Mouse (Mus musculus): ENCODE measurements around the gene Kcnab3.
A peak's percentile ranks its signal among the peaks of the same experiment; 100 is the strongest.

The Kcnab3 gene

GRCm38 (mm10) chr11:69331929-69332405 lies 5.9 kb downstream of the Kcnab3 start:
- DNase-seq (ENCODE audit: extremely low read depth, low read depth) = no peak

DNA sequence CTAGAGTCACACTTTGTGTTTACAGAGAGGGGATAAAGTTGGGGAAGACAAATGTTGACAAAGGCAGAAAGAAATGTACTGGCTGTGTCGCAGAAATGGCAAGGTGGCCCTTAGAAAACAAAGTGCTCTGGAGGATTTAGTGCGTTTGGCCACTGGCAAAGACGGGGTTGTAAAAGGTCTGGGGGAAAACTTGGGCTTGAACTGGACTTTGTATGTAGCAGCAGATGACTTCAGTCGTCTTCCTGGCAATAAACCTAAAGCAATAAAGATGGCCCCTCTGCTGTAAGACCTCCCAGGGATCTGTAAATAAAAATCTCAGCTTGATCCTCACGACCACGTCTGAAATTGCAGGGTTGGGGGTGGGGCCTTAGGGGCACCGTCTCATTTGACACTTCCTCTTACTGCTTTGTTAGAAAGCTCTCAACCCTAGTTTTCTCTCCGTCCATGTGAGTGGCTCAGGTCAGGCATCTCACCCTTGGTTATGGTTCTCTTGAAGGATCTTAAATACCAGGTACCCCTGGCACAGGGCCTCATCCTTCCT lies 6.7 kb downstream of the Kcnab3 start:
- no peak for DNase-seq (ENCODE audit: extremely low read depth, low read depth)

DNA sequence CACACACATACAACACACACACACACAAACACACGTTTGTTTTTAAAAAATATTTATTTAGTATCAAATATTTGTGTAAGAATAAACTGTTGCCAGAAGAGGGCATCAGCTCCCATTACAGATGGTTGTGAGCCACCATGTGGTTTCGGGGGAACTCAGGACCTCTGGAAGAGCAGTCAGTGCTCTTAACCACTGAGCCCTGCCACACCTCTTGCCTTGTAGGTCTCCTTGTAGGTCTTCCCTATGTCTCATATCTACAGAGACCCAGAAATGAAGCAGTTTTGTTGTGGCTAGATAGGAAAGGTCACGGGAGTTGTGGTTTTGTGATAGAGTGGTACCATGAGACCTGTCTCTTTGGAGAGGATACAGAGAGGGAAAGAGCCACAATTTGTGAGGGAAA lies 7.9 kb downstream of the Kcnab3 start:
- no peak for DNase-seq (ENCODE audit: extremely low read depth, low read depth)

- DNase-seq (ENCODE audit: extremely low read depth, low read depth) = no peak
Measured at GRCm38 (mm10) chr11:69334796-69335195, 8.7 kb downstream of the Kcnab3 start.

- no peak for DNase-seq (ENCODE audit: extremely low read depth, low read depth)
Measured at GRCm38 (mm10) chr11:69340161-69341131, 14.4 kb downstream of the Kcnab3 start, which contains the start of gene Rnf227. Gene Rnf227, plus strand, starts transcription at chr11:69340461.

- no peak for DNase-seq (ENCODE audit: extremely low read depth, low read depth)
Measured at GRCm38 (mm10) chr11:69346441-69346840, 20.4 kb downstream of the Kcnab3 start.

- DNase-seq (ENCODE audit: extremely low read depth, low read depth) = no peak
Measured at GRCm38 (mm10) chr11:69356544-69356943, 30.5 kb downstream of the Kcnab3 start.

GRCm38 (mm10) chr11:69357690-69358089 lies 31.6 kb downstream of the Kcnab3 start:
- no peak for DNase-seq (ENCODE audit: extremely low read depth, low read depth)

DNA sequence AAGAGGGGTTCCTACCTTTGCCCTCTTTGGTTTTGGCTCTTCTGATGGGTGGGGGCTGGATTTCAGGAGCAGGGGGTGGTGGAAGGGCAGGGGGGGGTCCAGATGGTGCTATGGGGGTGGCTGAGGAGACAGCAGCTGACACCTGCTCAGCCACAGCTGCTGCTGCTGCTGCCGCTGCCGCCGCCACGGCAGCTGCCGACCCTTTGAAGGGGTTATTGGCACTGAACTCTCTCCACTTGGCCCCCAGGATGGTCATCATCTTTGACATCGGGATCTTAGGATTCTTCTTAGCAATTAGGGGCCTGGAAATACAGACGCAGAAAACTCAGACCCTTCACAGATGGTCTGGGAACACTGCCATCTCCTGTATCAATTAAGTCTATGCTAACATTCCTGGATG lies 36.0 kb downstream of the Kcnab3 start:
- no peak for DNase-seq (ENCODE audit: extremely low read depth, low read depth)

DNA sequence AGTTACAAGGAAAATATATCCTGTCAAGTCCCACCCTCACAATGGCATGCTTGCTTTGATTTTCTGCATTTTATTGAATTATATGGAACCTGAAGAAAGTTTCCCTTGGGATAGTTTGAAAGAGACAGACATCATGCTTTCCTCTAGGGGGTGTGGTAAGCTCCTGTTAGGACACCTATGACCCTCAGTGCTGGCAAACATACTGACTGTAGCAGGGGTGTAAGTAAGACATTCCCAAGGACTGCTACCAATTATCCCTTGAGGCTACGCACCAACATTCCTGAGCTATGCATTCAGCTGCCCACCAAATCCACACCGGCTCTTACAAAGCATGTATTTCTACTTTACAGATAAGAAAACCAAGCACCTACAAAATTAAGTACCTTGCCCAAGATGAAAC lies 36.4 kb downstream of the Kcnab3 start:
- DNase-seq (ENCODE audit: extremely low read depth, low read depth) = no peak

- DNase-seq (ENCODE audit: extremely low read depth, low read depth) = no peak
Measured at GRCm38 (mm10) chr11:69364376-69364775, 38.3 kb downstream of the Kcnab3 start.

- DNase-seq (ENCODE audit: extremely low read depth, low read depth) = no peak
Measured at GRCm38 (mm10) chr11:69364910-69365309, 38.9 kb downstream of the Kcnab3 start.

- no peak for DNase-seq (ENCODE audit: extremely low read depth, low read depth)
Measured at GRCm38 (mm10) chr11:69365722-69366121, 39.7 kb downstream of the Kcnab3 start.

DNA sequence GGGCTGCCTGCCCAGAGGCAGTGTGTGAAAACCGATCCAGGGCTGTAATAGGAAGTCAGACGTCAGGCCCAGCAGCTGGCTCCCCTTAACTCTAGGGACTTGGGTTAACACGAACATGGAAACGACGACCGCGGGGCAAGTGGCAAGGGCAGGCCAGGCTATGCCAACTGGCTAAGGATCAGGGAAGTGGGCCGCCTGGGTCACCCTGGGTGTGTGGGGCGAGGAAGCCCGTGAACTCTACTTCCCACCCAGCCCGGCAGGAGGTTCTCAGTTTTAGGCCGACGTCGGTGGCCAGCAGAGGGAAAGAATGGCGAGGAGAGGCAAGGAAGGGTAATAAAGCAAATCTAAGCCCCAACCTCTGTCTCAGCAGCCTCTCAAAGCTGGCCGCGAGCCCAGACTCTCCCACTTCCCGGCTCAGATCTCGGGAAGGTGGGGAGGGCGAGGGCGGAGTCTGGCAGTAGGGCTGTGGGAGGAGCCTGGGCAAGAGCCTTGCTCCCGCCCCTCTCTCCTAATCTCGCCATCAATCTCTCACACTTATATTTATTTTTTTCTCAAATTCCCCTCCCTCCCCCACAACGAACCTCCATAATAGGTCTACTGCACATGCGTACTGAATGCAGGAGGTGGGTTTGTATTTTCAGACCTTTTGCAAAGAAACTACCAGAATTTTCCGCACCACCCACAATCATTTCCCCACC lies 40.2 kb downstream of the Kcnab3 start:
- peak; percentile 89 for DNase-seq (ENCODE audit: extremely low read depth, low read depth)

DNA sequence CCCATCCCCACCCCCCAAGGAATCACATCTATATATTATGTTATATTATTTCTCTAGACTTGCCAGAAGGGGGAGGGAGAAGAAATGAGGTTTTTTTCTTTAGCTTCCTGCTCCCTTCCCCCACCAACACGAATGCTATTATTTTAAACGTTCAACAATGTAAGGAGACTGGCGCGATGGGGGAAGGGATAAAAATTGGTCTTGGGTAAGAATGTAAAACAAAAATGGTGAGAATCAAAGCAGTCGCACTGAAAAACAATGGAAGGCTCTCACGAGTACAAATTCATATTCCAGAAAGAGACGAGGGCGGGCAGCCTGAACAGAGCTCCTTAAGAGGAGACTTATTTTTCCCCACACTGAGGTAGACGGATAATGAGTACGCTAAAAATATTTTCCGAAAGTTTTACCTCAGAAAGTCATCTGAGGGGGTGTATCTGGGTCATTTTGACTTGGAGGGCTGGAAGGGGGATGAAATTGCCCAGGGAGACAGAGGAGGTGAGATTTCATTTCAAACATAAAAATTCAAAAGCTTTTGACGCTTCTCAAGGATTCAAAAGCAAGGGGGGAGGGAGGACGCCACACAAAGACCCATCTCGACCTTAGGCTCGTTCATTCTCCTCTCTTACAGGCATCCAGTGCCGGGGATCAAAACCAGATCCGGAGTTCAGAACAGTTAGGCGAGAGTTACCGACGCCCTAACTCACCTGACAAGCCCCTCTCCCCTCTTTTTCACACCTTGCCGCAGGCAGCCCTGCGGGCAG lies 41.0 kb downstream of the Kcnab3 start:
- DNase-seq (ENCODE audit: extremely low read depth, low read depth) = peak; percentile 18

- DNase-seq (ENCODE audit: extremely low read depth, low read depth) = no peak
Measured at GRCm38 (mm10) chr11:69367616-69368355, 41.7 kb downstream of the Kcnab3 start.

- DNase-seq (ENCODE audit: extremely low read depth, low read depth) = no peak
Measured at GRCm38 (mm10) chr11:69368356-69369214, 42.5 kb downstream of the Kcnab3 start.

- no peak for DNase-seq (ENCODE audit: extremely low read depth, low read depth)
Measured at GRCm38 (mm10) chr11:69369215-69369989, 43.3 kb downstream of the Kcnab3 start, which contains the start of gene Chd3. Gene Chd3, minus strand, starts transcription at chr11:69369406.
